Mouse (Mus musculus): ENCODE measurements at regions not wholly inside any gene's neighbourhood (a gene's known extent, or its start where the extent isn't known, plus 50 kb on each side); places are given as distances from the start of the nearest gene placed in this dataset.

GRCm38 (mm10) chr15:64519207-64519628 is 298.3 kb upstream of the Gm21798 start:
- no peak for DNase-seq (ENCODE audit: extremely low spot score, low read depth, low spot score)

- no peak for DNase-seq (ENCODE audit: extremely low spot score, low read depth, low spot score)
Measured at GRCm38 (mm10) chr15:64520568-64520967, 296.9 kb upstream of the Gm21798 start.

GRCm38 (mm10) chr15:64532260-64533120 is 285.0 kb upstream of the Gm21798 start:
- DNase-seq (ENCODE audit: extremely low spot score, low read depth, low spot score) = no peak

GRCm38 (mm10) chr15:64533169-64533795 is 284.2 kb upstream of the Gm21798 start:
- no peak for DNase-seq (ENCODE audit: extremely low spot score, low read depth, low spot score)

- DNase-seq (ENCODE audit: extremely low spot score, low read depth, low spot score) = no peak
Measured at GRCm38 (mm10) chr15:64534166-64534565, 283.3 kb upstream of the Gm21798 start.

- no peak for DNase-seq (ENCODE audit: extremely low spot score, low read depth, low spot score)
Measured at GRCm38 (mm10) chr15:64535160-64535559, 282.3 kb upstream of the Gm21798 start.

GRCm38 (mm10) chr15:64541395-64541794 is 276.1 kb upstream of the Gm21798 start:
- no peak for DNase-seq (ENCODE audit: extremely low spot score, low read depth, low spot score)

- DNase-seq (ENCODE audit: extremely low spot score, low read depth, low spot score) = no peak
Measured at GRCm38 (mm10) chr15:64542250-64542901, 275.1 kb upstream of the Gm21798 start.

GRCm38 (mm10) chr15:64542908-64543307 is 274.6 kb upstream of the Gm21798 start:
- no peak for DNase-seq (ENCODE audit: extremely low spot score, low read depth, low spot score)

GRCm38 (mm10) chr15:64546035-64546434 is 271.5 kb upstream of the Gm21798 start:
- no peak for DNase-seq (ENCODE audit: extremely low spot score, low read depth, low spot score)

- no peak for DNase-seq (ENCODE audit: extremely low spot score, low read depth, low spot score)
Measured at GRCm38 (mm10) chr15:64557540-64557939, 260.0 kb upstream of the Gm21798 start.

- no peak for DNase-seq (ENCODE audit: extremely low spot score, low read depth, low spot score)
Measured at GRCm38 (mm10) chr15:64558220-64558619, 259.3 kb upstream of the Gm21798 start.

GRCm38 (mm10) chr15:64562431-64563111 is 254.9 kb upstream of the Gm21798 start:
- no peak for DNase-seq (ENCODE audit: extremely low spot score, low read depth, low spot score)

GRCm38 (mm10) chr15:64564703-64565102 is 252.8 kb upstream of the Gm21798 start:
- no peak for DNase-seq (ENCODE audit: extremely low spot score, low read depth, low spot score)

GRCm38 (mm10) chr15:64576891-64577535 is 240.5 kb upstream of the Gm21798 start:
- DNase-seq (ENCODE audit: extremely low spot score, low read depth, low spot score) = no peak

GRCm38 (mm10) chr15:64578991-64579390 is 238.5 kb upstream of the Gm21798 start:
- DNase-seq (ENCODE audit: extremely low spot score, low read depth, low spot score) = no peak

- DNase-seq (ENCODE audit: extremely low spot score, low read depth, low spot score) = no peak
Measured at GRCm38 (mm10) chr15:64580481-64580880, 237.0 kb upstream of the Gm21798 start.

GRCm38 (mm10) chr15:64581046-64581445 is 236.4 kb upstream of the Gm21798 start:
- no peak for DNase-seq (ENCODE audit: extremely low spot score, low read depth, low spot score)

- DNase-seq (ENCODE audit: extremely low spot score, low read depth, low spot score) = no peak
Measured at GRCm38 (mm10) chr15:64584129-64584528, 233.4 kb upstream of the Gm21798 start.

GRCm38 (mm10) chr15:64586776-64587175 is 230.7 kb upstream of the Gm21798 start:
- DNase-seq (ENCODE audit: extremely low spot score, low read depth, low spot score) = no peak
